Mouse (Mus musculus) forebrain, embryonic 13.5 days (tissue): ENCODE results near the gene Uaca. TPM values are rescaled to one million over a fixed set of nuclear protein-coding genes. Genes with fewer than 3 reads are reported as not detected.
"Not testable (repeated sequence)": the region's sequence is repeated elsewhere in the genome, so short reads cannot be mapped to it uniquely, and the experiment has no call there.

ENCODE experiments used
- ATAC-seq: fragments of 200-750 bp; cut with Nextera tagmentation; 2 replicates; pipeline ENCODE4 v1.8.0; 2017
- H3K27ac ChIP-seq: fragments of 300-500 bp; sonication (generic); 2 replicates; pipeline ENCODE4 v1.5.1; 2015; ENCODE audit warnings: inconsistent platforms, mild to moderate bottlenecking, moderate library complexity
- H3K27me3 ChIP-seq: fragments of 300-500 bp; sonication (generic); 2 replicates; pipeline ENCODE4 v1.6.1; 2015; ENCODE audit warnings: mild to moderate bottlenecking, inconsistent platforms
- H3K36me3 ChIP-seq: fragments of 300-500 bp; sonication (generic); 2 replicates; pipeline ENCODE4 v1.6.1; 2015; ENCODE audit warnings: mild to moderate bottlenecking, inconsistent platforms; ENCODE audit not compliant: poor library complexity, severe bottlenecking
- H3K4me1 ChIP-seq: fragments of 300-500 bp; sonication (generic); 2 replicates; pipeline ENCODE4 v1.6.1; 2015; ENCODE audit warnings: inconsistent platforms
- H3K4me2 ChIP-seq: fragments of 300-500 bp; sonication (generic); 2 replicates; pipeline ENCODE4 v1.6.1; 2015; ENCODE audit warnings: inconsistent platforms, mild to moderate bottlenecking, moderate library complexity
- H3K4me3 ChIP-seq: fragments of 300-500 bp; sonication (generic); 2 replicates; pipeline ENCODE4 v1.5.1; 2015; ENCODE audit warnings: mild to moderate bottlenecking, inconsistent platforms
- H3K9ac ChIP-seq: fragments of 300-500 bp; sonication (generic); 2 replicates; pipeline ENCODE4 v1.6.1; 2015; ENCODE audit warnings: mild to moderate bottlenecking, inconsistent platforms
- H3K9me3 ChIP-seq: fragments of 300-500 bp; sonication (generic); replicated peaks from 2 replicates; pipeline ENCODE4 v1.6.1; 2016; ENCODE audit warnings: inconsistent platforms
- WGBS: fragments of 180-500 bp; shearing (Covaris S2); methylation state at CpG from one replicate; pipeline ENCODE4 v1.1.7; 2015; 5-methylcytosine and 5-hydroxymethylcytosine counted together
- polyA plus RNA-seq: library from polyadenylated mRNA; unstranded; fragments of >200 nt; fragmentation: Nextera tagmentation; extraction: Ambion mirVana; gene quantifications from 2 replicates; pipeline ENCODE4 v1.2.1, GENCODE M21; 2015

The Uaca gene
- polyA plus RNA-seq, 1 experiment from 2014 or later, result 21.0 TPM

DNA sequence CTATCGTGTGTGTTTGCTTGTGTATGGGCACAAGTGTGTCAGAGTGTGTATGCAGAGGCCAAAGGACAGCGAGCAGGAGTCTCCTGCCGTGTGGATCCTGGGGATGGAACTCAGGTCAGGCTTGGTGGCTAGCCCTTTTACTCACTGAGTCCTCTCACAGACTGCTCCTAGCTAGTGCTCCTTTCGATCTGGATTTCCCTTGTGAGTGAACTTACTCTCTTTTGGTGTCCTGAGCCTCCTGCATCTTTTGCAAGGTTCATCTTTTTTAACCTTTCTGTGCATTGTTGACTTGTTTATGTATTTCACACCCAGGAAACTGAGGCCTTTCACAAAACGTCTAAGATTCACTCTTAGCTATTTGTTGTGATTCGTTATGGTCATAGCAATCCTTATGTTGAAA is 2.8 kb downstream of the Uaca start:
- Histone ChIP-seq H3K9ac (no peak overlapping the region), H3K4me1 (peaks cover 15% of the 10 kb centered on the region), H3K4me3 (no peak overlapping the region), H3K4me2 (no peak overlapping the region), H3K36me3 (no peaks in the 10 kb centered on the region), H3K27me3 (peaks cover 21% of the 10 kb centered on the region), H3K9me3 (no peaks in the 10 kb centered on the region), H3K27ac (no peak overlapping the region)
- no peak for ATAC-seq
- 87% methylated on average over 6 of the region's 6 CpGs for WGBS

DNA sequence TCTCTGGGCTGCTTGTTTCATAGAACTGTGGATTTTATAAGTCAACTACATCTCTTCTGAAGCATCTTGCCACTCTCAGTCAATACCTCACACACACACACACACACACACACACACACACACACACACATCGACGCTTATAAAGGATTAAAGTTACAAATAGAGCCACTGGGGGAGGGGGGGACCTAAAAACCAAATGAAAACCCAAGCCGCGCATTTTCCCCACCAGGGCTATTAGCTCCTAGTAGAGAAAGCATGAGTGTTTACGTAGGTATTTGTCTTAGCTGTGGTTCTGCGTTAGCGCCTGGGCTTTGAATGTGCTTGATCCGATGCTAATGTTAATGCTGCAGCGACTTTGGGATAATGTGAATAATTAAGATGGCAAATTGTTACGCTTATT is 4.7 kb downstream of the Uaca start:
- peaks cover 7% of the 10 kb centered on the region for H3K27me3 ChIP-seq
- H3K9me3 ChIP-seq, result no peaks in the 10 kb centered on the region
- H3K4me1 ChIP-seq, result peaks cover 10% of the 10 kb centered on the region
- H3K4me2 ChIP-seq, result 0 out of 2 replicates have a peak overlapping the region, but pooled peaks have one; percentile 4
- no peaks in the 10 kb centered on the region for H3K36me3 ChIP-seq
- no peak overlapping the region for H3K4me3 ChIP-seq
- no peak for ATAC-seq
- H3K27ac ChIP-seq, result no peak overlapping the region
- 20% methylated on average over 10 of the region's 10 CpGs for WGBS
- H3K9ac ChIP-seq, result no peak overlapping the region

DNA sequence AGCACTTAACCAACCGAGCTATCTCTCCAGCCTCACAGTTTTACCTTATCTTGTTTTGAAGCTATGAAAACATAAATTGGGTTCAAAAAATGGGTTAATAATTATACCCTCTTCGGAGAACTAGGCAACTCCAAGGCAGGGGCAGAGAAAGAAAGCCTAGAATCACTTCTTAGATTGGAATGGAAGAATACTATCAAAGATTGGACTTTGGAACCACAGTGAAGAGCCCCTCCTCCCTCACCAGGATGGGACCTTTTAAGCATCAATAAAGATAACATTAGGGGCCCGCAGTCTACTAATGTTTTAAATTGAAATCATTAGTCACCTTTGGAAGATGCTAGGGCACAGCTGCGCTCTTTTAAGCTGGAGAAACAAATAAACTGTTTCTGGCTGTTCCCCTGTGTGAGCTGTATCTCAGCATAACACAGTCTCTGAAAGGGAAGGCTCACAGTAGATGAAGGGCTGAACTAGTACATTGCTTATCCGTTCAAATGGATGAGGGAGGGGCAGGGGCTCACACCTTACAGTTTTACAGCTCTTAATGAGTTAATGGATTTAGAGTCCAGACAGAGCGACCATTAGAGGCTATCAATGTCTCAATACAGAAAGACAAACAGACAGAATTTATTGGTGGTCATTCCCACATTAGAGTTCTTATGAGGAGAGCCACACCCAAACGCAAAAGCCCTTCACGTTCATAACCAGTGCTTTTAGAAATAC is 6.5 kb downstream of the Uaca start:
- Histone ChIP-seq H3K9ac (no peak overlapping the region), H3K27ac (no peak overlapping the region), H3K36me3 (no peaks in the 10 kb centered on the region), H3K27me3 (peaks cover under 1% of the 10 kb centered on the region), H3K9me3 (no peaks in the 10 kb centered on the region), H3K4me3 (no peak overlapping the region), H3K4me2 (no peak overlapping the region), H3K4me1 (peaks cover 3% of the 10 kb centered on the region)
- no peak for ATAC-seq
- 89% methylated on average over 8 of the region's 8 CpGs for WGBS

DNA sequence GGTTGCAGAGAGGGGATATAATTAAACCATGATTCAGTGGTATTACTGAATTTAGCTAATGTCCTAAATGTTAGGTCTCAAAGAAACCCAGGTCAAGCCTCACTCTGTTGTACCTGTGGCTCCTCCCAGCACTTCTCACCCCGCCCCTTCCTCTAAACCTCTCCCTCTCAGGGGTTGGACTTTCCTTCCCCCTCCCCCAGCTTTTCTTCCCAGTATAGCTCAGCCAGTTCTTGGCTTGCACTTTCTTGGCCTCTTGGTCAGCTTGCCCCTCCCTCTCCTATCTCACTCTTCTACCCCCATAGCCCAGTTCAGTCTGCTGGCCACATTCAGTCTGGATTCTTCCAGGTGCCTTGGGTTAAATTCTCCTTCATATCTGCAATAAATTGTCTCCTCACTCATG is 7.4 kb downstream of the Uaca start:
- Histone ChIP-seq H3K36me3 (no peaks in the 10 kb centered on the region), H3K9ac (no peak overlapping the region), H3K4me3 (no peak overlapping the region), H3K4me2 (no peak overlapping the region), H3K9me3 (no peaks in the 10 kb centered on the region), H3K27me3 (no peaks in the 10 kb centered on the region; the same call in 1 of the 2 replicates), H3K4me1 (peaks cover 3% of the 10 kb centered on the region), H3K27ac (no peak overlapping the region)
- ATAC-seq, result no peak
- WGBS, result 71% methylated on average over 1 of the region's 1 CpGs

DNA sequence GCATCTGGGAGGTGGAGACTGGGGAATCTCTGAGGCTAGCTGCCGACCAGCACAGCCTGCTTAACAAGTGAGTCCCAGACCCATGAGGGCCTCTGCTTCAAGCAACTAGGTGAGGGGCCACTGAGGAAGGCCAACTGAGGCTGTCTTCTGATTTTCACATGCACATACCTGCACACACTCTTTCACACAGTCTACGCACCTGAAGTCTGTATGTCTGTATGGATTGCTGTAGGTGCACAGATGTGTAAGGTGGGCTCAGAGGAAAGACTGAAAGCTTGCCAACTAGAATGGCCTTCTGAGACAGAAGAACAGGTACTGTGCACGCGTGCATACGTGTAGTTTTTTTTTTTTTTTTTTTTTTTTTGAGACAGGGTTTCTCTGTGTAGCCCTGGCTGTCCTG is 8.0 kb downstream of the Uaca start:
- H3K27me3 ChIP-seq, result no peaks in the 10 kb centered on the region
- H3K4me1 ChIP-seq, result peaks cover 3% of the 10 kb centered on the region
- H3K4me2 ChIP-seq, result no peak overlapping the region
- no peaks in the 10 kb centered on the region for H3K36me3 ChIP-seq
- no peak overlapping the region for H3K27ac ChIP-seq
- no peak overlapping the region for H3K9ac ChIP-seq
- no peak overlapping the region for H3K4me3 ChIP-seq
- H3K9me3 ChIP-seq, result no peaks in the 10 kb centered on the region
- WGBS, result 94% methylated on average over 5 of the region's 5 CpGs
- ATAC-seq, result no peak

DNA sequence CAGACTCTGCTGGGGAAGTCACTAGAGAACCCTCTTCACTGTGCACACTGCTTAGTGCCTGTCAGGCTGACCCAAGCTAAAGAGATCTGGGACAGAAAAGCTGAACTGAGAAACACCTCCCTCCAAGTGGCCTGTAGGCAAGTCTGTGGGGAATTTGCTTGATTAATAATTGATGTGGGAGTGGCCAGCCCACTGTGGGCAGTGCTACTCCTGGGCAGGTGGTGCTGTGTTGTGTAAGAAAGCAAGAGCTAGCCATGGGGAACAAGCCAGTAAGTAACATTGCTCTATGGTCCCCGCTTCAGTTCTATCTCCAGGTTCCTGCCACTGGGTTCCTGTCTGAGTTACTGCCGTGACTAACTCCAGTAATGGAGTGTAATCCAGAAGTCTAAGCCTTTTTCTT is 11.7 kb downstream of the Uaca start:
- Histone ChIP-seq H3K9me3 (no peaks in the 10 kb centered on the region), H3K4me1 (no peaks in the 10 kb centered on the region), H3K27ac (no peak overlapping the region), H3K9ac (no peak overlapping the region), H3K4me2 (no peak overlapping the region), H3K36me3 (no peaks in the 10 kb centered on the region), H3K27me3 (no peaks in the 10 kb centered on the region), H3K4me3 (no peak overlapping the region)
- ATAC-seq, result no peak
- 97% methylated on average over 2 of the region's 2 CpGs for WGBS

DNA sequence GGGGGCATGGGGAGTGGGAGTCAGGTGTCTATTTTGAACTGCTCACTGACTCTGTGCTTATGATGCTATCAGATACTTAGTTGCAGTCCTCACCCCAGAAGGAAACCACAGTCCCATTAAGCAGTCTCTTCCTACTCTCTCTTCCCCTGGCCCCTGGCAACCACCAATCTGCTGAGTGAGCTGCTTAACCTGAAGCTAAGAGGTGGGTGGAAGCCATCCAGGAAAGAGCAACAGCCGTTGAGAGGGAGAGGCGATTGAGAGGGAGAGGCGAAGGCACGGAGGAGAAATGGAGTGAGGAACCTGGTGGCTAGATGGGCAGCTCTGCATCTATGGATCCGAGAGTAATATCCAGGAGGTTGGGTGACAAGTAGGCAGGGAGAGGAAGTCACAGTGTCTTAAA is 13.7 kb downstream of the Uaca start:
- no peaks in the 10 kb centered on the region for H3K36me3 ChIP-seq
- no peaks in the 10 kb centered on the region for H3K9me3 ChIP-seq
- 92% methylated on average over 5 of the region's 5 CpGs for WGBS
- no peak overlapping the region for H3K4me3 ChIP-seq
- no peaks in the 10 kb centered on the region for H3K4me1 ChIP-seq
- no peak overlapping the region for H3K4me2 ChIP-seq
- no peaks in the 10 kb centered on the region for H3K27me3 ChIP-seq
- no peak for ATAC-seq
- H3K27ac ChIP-seq, result no peak overlapping the region
- H3K9ac ChIP-seq, result no peak overlapping the region

DNA sequence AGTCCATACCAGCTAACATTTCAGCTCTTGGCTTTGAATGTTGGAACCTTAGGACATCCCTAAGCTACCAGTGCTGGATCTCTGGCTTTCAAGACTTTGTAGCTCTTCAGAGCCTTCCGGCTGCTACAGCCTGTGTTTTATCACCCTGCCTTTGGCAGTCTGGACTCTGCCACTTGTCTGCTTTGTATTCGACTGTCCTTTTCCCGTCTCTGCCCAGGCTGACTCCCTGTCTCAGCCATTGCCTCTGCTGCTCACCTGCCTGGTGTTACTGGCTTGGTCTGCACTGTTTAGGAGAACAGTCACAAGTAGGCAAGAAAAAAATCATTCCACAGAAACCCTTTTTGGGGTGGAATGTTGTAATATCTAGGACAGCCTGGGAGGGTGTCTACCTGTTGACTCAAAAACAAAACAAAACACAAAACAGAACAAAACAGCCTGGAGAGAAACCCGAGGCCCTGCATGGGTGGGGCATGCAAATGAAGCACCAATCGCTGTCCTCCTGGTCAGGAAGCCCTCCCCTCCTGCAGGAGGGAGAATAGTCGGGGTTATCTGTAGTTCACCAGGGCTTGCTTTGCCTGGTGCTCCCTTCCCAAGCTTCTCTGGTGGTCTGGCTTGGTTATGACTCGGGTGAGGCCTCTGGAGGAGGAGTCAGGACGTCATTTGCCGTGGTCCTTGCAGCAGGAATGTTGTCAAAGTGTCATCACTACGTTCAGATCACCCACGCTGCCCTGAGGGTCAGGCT is 19.0 kb downstream of the Uaca start:
- Histone ChIP-seq H3K36me3 (no peaks in the 10 kb centered on the region), H3K4me2 (no peak overlapping the region), H3K9ac (no peak overlapping the region), H3K4me1 (no peaks in the 10 kb centered on the region), H3K27me3 (no peaks in the 10 kb centered on the region), H3K27ac (no peak overlapping the region), H3K9me3 (no peaks in the 10 kb centered on the region), H3K4me3 (no peak overlapping the region)
- WGBS, result 20% methylated on average over 11 of the region's 11 CpGs
- no peak for ATAC-seq

DNA sequence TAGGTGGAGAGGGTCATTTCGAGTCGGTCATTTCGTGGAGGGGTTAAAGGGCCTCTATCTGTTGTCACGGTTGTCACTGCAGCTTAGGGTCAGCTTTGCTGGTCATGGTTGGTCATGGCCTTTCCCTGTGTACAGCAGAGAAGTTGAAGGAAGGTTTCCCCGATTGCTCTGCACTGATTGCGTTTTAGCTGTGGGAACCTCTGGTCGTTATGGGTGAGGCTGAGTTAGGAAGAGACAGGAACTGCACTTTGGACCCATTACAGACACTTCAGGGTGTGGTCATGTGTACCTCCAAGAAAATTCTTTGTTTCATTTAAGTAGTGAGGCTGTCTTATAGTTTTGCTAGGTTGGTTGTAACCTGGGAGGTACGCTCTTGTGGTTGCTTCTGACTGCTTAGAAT is 21.2 kb downstream of the Uaca start:
- Histone ChIP-seq H3K36me3 (no peaks in the 10 kb centered on the region), H3K27me3 (no peaks in the 10 kb centered on the region), H3K9ac (no peak overlapping the region), H3K4me2 (no peak overlapping the region), H3K27ac (no peak overlapping the region), H3K4me3 (no peak overlapping the region), H3K4me1 (no peaks in the 10 kb centered on the region), H3K9me3 (no peaks in the 10 kb centered on the region)
- 95% methylated on average over 8 of the region's 8 CpGs for WGBS
- no peak for ATAC-seq

DNA sequence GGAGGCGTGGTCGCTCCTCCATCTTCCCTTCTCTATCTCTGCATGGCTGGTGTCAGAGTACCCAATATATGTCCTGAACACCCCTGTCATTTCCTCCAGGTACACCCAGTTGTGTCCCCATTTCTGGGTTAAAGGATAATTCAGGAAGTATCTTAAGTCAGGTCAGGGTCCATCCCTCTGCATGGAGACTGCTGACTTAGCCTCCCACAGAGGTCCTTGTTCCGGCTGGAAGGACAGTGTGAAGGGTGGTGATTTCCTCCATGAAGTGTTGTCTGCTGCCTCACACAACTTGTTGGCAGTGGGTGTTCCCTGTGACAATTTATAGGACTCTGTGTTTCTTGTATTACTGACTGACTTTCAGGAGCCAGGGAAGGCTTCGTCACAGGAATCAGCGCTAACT is 23.2 kb downstream of the Uaca start:
- Histone ChIP-seq H3K4me3 (no peak overlapping the region), H3K27me3 (no peaks in the 10 kb centered on the region), H3K9ac (no peak overlapping the region), H3K36me3 (no peaks in the 10 kb centered on the region), H3K9me3 (no peaks in the 10 kb centered on the region), H3K27ac (no peak overlapping the region), H3K4me1 (no peaks in the 10 kb centered on the region), H3K4me2 (no peak overlapping the region)
- 94% methylated on average over 5 of the region's 5 CpGs for WGBS
- no peak for ATAC-seq

DNA sequence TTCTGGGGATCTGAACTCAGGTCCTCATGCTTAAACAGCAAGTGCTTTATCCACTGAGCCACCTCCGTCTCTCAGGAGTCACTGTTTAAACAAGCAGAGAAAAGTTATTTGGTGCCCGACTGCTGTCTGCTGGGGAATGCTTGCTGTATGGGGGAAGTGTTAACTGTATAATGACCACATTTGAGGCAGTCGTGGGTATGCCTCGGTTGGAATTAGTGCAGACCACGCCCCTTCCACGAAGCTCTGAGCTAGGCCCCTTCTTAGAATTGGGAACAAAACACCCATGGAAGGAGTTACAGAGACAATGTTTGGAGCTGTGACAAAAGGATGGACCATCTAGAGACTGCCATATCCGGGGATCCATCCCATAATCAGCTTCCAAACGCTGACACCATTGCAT is 24.2 kb downstream of the Uaca start:
- H3K9me3 ChIP-seq, H3K27me3 ChIP-seq, H3K4me1 ChIP-seq, H3K4me2 ChIP-seq, ATAC-seq, H3K9ac ChIP-seq, H3K36me3 ChIP-seq, H3K4me3 ChIP-seq, H3K27ac ChIP-seq: not testable (repeated sequence)
- WGBS, result 50% methylated on average over 7 of the region's 8 CpGs

DNA sequence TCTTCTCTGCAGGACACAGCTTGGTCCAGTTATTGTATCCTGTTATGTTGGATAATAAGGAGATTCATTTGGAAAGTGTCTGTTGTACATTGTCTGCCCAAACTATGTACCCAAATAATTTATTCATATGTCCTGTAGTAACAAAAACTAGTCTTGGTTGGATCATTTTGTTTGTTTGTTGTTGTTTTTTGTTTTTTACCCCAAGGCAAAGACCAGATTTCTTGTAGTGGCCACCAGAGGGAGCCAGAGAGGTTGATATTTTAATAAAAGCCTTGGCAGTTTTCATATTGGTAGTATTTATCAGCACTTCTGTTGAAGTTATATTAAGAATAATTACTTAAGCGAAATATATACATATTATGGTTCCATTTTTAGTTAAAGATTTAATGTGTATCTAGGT is 25.0 kb downstream of the Uaca start:
- H3K4me2 ChIP-seq, result no peak overlapping the region
- no peak overlapping the region for H3K4me3 ChIP-seq
- no peaks in the 10 kb centered on the region for H3K9me3 ChIP-seq
- no peaks in the 10 kb centered on the region for H3K27me3 ChIP-seq
- no peak overlapping the region; the same call in 1 of the 2 replicates for H3K27ac ChIP-seq
- no peak overlapping the region for H3K9ac ChIP-seq
- WGBS, result 9% methylated on average over 1 of the region's 1 CpGs
- H3K36me3 ChIP-seq, result no peaks in the 10 kb centered on the region
- no peak for ATAC-seq
- H3K4me1 ChIP-seq, result no peaks in the 10 kb centered on the region

DNA sequence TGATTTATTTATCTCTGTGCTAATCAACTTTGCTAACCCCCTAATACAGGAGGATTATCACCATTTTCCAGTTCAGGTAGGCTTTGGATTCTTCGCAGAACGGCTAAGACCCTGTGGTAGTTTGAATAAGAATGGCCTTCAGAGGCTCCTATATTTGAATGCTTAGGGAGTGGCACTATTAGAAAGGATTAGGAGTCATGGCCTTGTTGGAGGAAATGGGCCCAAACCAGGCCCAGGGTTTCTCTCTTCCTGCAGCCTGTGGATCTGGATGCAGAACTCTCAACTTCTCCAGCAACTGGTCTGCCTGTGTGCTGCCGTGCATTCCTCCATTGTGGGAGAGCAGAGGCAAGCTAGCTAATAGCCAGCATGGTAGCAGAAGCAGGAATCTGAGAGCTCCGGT is 27.2 kb downstream of the Uaca start:
- 63% methylated on average over 4 of the region's 4 CpGs for WGBS
- ATAC-seq, result no peak
- no peaks in the 10 kb centered on the region for H3K36me3 ChIP-seq
- no peaks in the 10 kb centered on the region for H3K4me1 ChIP-seq
- no peak overlapping the region for H3K4me3 ChIP-seq
- H3K27me3 ChIP-seq, result no peaks in the 10 kb centered on the region
- no peak overlapping the region for H3K4me2 ChIP-seq
- H3K9ac ChIP-seq, result no peak overlapping the region
- H3K27ac ChIP-seq, result no peak overlapping the region
- no peaks in the 10 kb centered on the region for H3K9me3 ChIP-seq
